ENCODE assay signal across 24 mouse cellular contexts in genomic region chr10:53929722-53930500, GRCm38 (mm10).
DNase-seq lines count a peak whose midpoint lies in the region; ATAC-seq and TF ChIP-seq lines count a peak whose summit lies in the region.
"Had no signal": no experiment of that assay in that cellular context is flagged by ENCODE, and none has a peak within 500 bp of the region (broad histone marks: within the 10 kb centered on the region; RNA-seq: fewer than 3 reads in every experiment).

No protein-coding gene starts in this region.

- H3K27me3 ChIP-seq in liver, adult 2 months (ENCODE audit: control insufficient read depth, insufficient read depth, low read length) = no peaks in the 10 kb centered on the region
- H3K27me3 ChIP-seq in intestine, embryonic 14.5 days (replicated peaks; ENCODE audit: control insufficient read depth, insufficient read depth, low read length) = no peaks in the 10 kb centered on the region
- no peaks in the 10 kb centered on the region for H3K27me3 ChIP-seq in liver, embryonic 15.5 days
- no peaks in the 10 kb centered on the region for H3K27me3 ChIP-seq in stomach, embryonic 16.5 days (ENCODE audit: control insufficient read depth, insufficient read depth, low read length)
- no peaks in the 10 kb centered on the region for H3K27me3 ChIP-seq in hindbrain, embryonic 12.5 days
- H3K27me3 ChIP-seq: embryonic facial prominence, embryonic 12.5 days; forebrain, embryonic 12.5 days; megakaryocyte, embryonic 14.5 days; midbrain, embryonic 13.5 days had no signal

- TF ChIP-seq CTCF in liver, adult 2 months (IDR thresholded peaks at IDR 0.05; ENCODE audit: low read depth, low read length) = no peak

- H3K4me2 ChIP-seq in intestine, embryonic 14.5 days (ENCODE audit: low read length) = no peak overlapping the region
- H3K4me2 ChIP-seq in liver, embryonic 15.5 days = peak overlapping the region; percentile 3; the same call in 1 of the 2 replicates
- no peak overlapping the region for H3K4me2 ChIP-seq in stomach, embryonic 16.5 days (ENCODE audit: low read depth, low read length)
- no peak overlapping the region for H3K4me2 ChIP-seq in hindbrain, embryonic 12.5 days (replicated peaks)
- H3K4me2 ChIP-seq: embryonic facial prominence, embryonic 12.5 days; forebrain, embryonic 12.5 days; hindbrain, embryonic 14.5 days; midbrain, embryonic 13.5 days had no signal

- no peak overlapping the region for H3K9ac ChIP-seq in liver, adult 2 months (ENCODE audit: low read depth, low read length)
- no peak overlapping the region for H3K9ac ChIP-seq in intestine, embryonic 14.5 days (ENCODE audit: low read length)
- H3K9ac ChIP-seq in liver, embryonic 15.5 days = no peak overlapping the region
- no peak overlapping the region for H3K9ac ChIP-seq in stomach, embryonic 16.5 days (ENCODE audit: low read length)
- no peak overlapping the region for H3K9ac ChIP-seq in hindbrain, embryonic 12.5 days
- H3K9ac ChIP-seq: embryonic facial prominence, embryonic 12.5 days; forebrain, embryonic 12.5 days; hindbrain, embryonic 14.5 days; midbrain, embryonic 13.5 days had no signal

- peak; percentile 40; the same call in 1 of the 2 replicates for ATAC-seq in intestine, embryonic 14.5 days (replicated peaks; ENCODE audit: low FRiP score, low TSS enrichment, low read depth)
- ATAC-seq in liver, embryonic 15.5 days (ENCODE audit: insufficient read depth) = peak; percentile 76
- ATAC-seq in stomach, embryonic 16.5 days (ENCODE audit: insufficient read depth, low FRiP score) = peak; percentile 93
- no peak for ATAC-seq in hindbrain, embryonic 12.5 days (ENCODE audit: low FRiP score)
- ATAC-seq: activated CD4-positive, CD25-positive, alpha-beta regulatory T cell, adult 4 months; inflammation-experienced regulatory T-cells, adult 6 months; midbrain, embryonic 13.5 days had no signal

- H3K79me2 ChIP-seq in liver, adult 2 months (ENCODE audit: control insufficient read depth, insufficient read depth, low read length) = 0 out of 2 replicates have a peak, but pooled peaks cover under 1% of the 10 kb centered on the region

- H3K4me3 ChIP-seq in liver, adult 2 months (ENCODE audit: insufficient read depth, low read depth, low read length) = no peak overlapping the region
- no peak overlapping the region for H3K4me3 ChIP-seq in intestine, embryonic 14.5 days (ENCODE audit: low read depth, low read length)
- H3K4me3 ChIP-seq in liver, embryonic 15.5 days (replicated peaks) = no peak overlapping the region
- H3K4me3 ChIP-seq in stomach, embryonic 16.5 days (replicated peaks; ENCODE audit: low read length) = no peak overlapping the region
- H3K4me3 ChIP-seq in hindbrain, embryonic 12.5 days = no peak overlapping the region
- H3K4me3 ChIP-seq: embryonic facial prominence, embryonic 12.5 days; erythroblast, embryonic 14.5 days; forebrain, embryonic 12.5 days; gastrocnemius, adult 2 months; layer of hippocampus, adult 2 months; megakaryocyte, embryonic 14.5 days; midbrain, embryonic 13.5 days had no signal

- peaks cover 29% of the 10 kb centered on the region for H3K36me3 ChIP-seq in liver, adult 2 months (ENCODE audit: control insufficient read depth, insufficient read depth, low read length)
- H3K36me3 ChIP-seq in intestine, embryonic 14.5 days (ENCODE audit: control insufficient read depth, insufficient read depth, low read length) = 0 out of 2 replicates have a peak, but pooled peaks cover 6% of the 10 kb centered on the region
- H3K36me3 ChIP-seq in liver, embryonic 15.5 days (replicated peaks) = peaks cover 43% of the 10 kb centered on the region
- no peaks in the 10 kb centered on the region for H3K36me3 ChIP-seq in stomach, embryonic 16.5 days (ENCODE audit: control insufficient read depth, insufficient read depth, low read length)
- H3K36me3 ChIP-seq in hindbrain, embryonic 12.5 days = no peaks in the 10 kb centered on the region
- H3K36me3 ChIP-seq: embryonic facial prominence, embryonic 12.5 days; forebrain, embryonic 12.5 days; midbrain, embryonic 13.5 days had no signal

- H3K4me1 ChIP-seq in liver, adult 2 months (ENCODE audit: control insufficient read depth, insufficient read depth, low read length) = peaks cover 10% of the 10 kb centered on the region
- H3K4me1 ChIP-seq in intestine, embryonic 14.5 days (replicated peaks; ENCODE audit: control insufficient read depth, insufficient read depth, low read length) = no peaks in the 10 kb centered on the region; the same call in 1 of the 2 replicates
- H3K4me1 ChIP-seq in liver, embryonic 15.5 days (replicated peaks) = peaks cover 4% of the 10 kb centered on the region; the same call in 1 of the 2 replicates
- peaks cover 6% of the 10 kb centered on the region; the same call in 1 of the 2 replicates for H3K4me1 ChIP-seq in stomach, embryonic 16.5 days (ENCODE audit: control insufficient read depth, insufficient read depth, low read length)
- H3K4me1 ChIP-seq in hindbrain, embryonic 12.5 days = no peaks in the 10 kb centered on the region
- H3K4me1 ChIP-seq: embryonic facial prominence, embryonic 12.5 days; forebrain, embryonic 12.5 days; midbrain, embryonic 13.5 days had no signal

- H3K27ac ChIP-seq in liver, adult 2 months (replicated peaks; ENCODE audit: insufficient read depth, low read depth, low read length) = peak overlapping the region; percentile 61
- H3K27ac ChIP-seq in intestine, embryonic 14.5 days (ENCODE audit: low read depth) = no peak overlapping the region
- H3K27ac ChIP-seq in liver, embryonic 15.5 days (replicated peaks) = peak overlapping the region; percentile 62
- H3K27ac ChIP-seq in stomach, embryonic 16.5 days (ENCODE audit: low read length) = peak overlapping the region; percentile 70
- no peak overlapping the region for H3K27ac ChIP-seq in hindbrain, embryonic 12.5 days
- H3K27ac ChIP-seq: embryonic facial prominence, embryonic 12.5 days; forebrain, embryonic 12.5 days; gastrocnemius, adult 2 months; hindbrain, embryonic 14.5 days; layer of hippocampus, adult 2 months; midbrain, embryonic 13.5 days had no signal

- WGBS in liver, adult 2 months = 20% methylated on average over 4 of the region's 4 CpGs
- WGBS in intestine, embryonic 14.5 days = 52% methylated on average over 4 of the region's 4 CpGs
- 58% methylated on average over 4 of the region's 4 CpGs for WGBS in liver, embryonic 15.5 days (ENCODE audit: insufficient replicate concordance)
- WGBS in stomach, embryonic 16.5 days = 46% methylated on average over 4 of the region's 4 CpGs
- WGBS in hindbrain, embryonic 12.5 days = 71% methylated on average over 4 of the region's 4 CpGs

- TF ChIP-seq POLR2A in liver, adult 2 months (IDR thresholded peaks at IDR 0.05; ENCODE audit: extremely low read depth, insufficient read depth, low read length) = no peak

- H3K9me3 ChIP-seq in intestine, embryonic 14.5 days (ENCODE audit: control insufficient read depth, low read length) = no peaks in the 10 kb centered on the region
- no peaks in the 10 kb centered on the region for H3K9me3 ChIP-seq in liver, embryonic 15.5 days (replicated peaks)
- no peaks in the 10 kb centered on the region for H3K9me3 ChIP-seq in stomach, embryonic 16.5 days (replicated peaks; ENCODE audit: control insufficient read depth, low read length)
- H3K9me3 ChIP-seq in hindbrain, embryonic 12.5 days (replicated peaks) = no peaks in the 10 kb centered on the region
- H3K9me3 ChIP-seq: embryonic facial prominence, embryonic 12.5 days; forebrain, embryonic 12.5 days; megakaryocyte, embryonic 14.5 days; midbrain, embryonic 13.5 days had no signal

- DNase-seq in liver, adult 2 months (ENCODE audit: extremely low read depth, low read depth, low spot score) = peak; percentile 93
- DNase-seq in liver = no peak
- no peak for DNase-seq in intestine, embryonic 14.5 days (ENCODE audit: low spot score)
- no peak for DNase-seq in neural tube, embryonic 10.5 days (ENCODE audit: extremely low spot score, low spot score)
- DNase-seq: adrenal gland, adult 8-10 months; cerebellum, adult 18-20 months; cerebellum, postnatal 25 days; gastrocnemius, adult 2 months; kidney, postnatal 25 days; lung, postnatal 14 days; retina, postnatal 1 day; thymus, postnatal 25 days had no signal

Comparison
In these comparisons a context has a peak if more than half of its experiments do, and no peak if none do; other contexts are left out.
1. H3K27ac ChIP-seq: peak in liver, adult 2 months (single experiment), liver, embryonic 15.5 days (single experiment) and stomach, embryonic 16.5 days (single experiment); none in intestine, embryonic 14.5 days (single experiment) and hindbrain, embryonic 12.5 days (single experiment).